Mouse (Mus musculus) lung, postnatal 0 days (tissue): ENCODE data around the gene Lcp1.

Experiments used
- CTCF ChIP-seq: IDR thresholded peaks from 2 replicates; pipeline ENCODE4 v1.5.1; 2016; ENCODE audit warnings: antibody characterized with exemption, mild to moderate bottlenecking
- EP300 ChIP-seq: IDR thresholded peaks from 2 replicates; pipeline ENCODE4 v1.6.1; 2016; ENCODE audit warnings: antibody characterized with exemption, mild to moderate bottlenecking, control low read depth

GRCm38 (mm10) chr14:75190683-75191082 is 59.8 kb downstream of the Lcp1 start:
- TF ChIP-seq CTCF (no peak), EP300 (no peak)
